Mouse (Mus musculus): ENCODE results near the gene Ube4b. TPM values are rescaled to one million over a fixed set of nuclear protein-coding genes. Genes with fewer than 3 reads are reported as not detected.

The Ube4b gene
- polyA plus RNA-seq, 1 experiment = 45.2 TPM

- WGBS = 82% methylated on average over 5 of the region's 5 CpGs
Measured at GRCm38 (mm10) chr4:149348963-149349362, 77.6 kb downstream of the Ube4b start.

GRCm38 (mm10) chr4:149345873-149346272 lies 80.7 kb downstream of the Ube4b start:
- no peak for DNase-seq (ENCODE audit: low read depth, low spot score)
- 77% methylated on average over 5 of the region's 5 CpGs for WGBS

More at GRCm38 (mm10) chr4:149348963-149349362, 77.6 kb downstream of the Ube4b start:
- DNase-seq (ENCODE audit: low read depth, low spot score) = no peak

- no peak for DNase-seq (ENCODE audit: low read depth, low spot score)
- 74% methylated on average over 8 of the region's 8 CpGs for WGBS
Measured at GRCm38 (mm10) chr4:149344311-149344710, 82.2 kb downstream of the Ube4b start.

- DNase-seq (ENCODE audit: low read depth, low spot score) = no peak
- 68% methylated on average over 2 of the region's 2 CpGs for WGBS
Measured at GRCm38 (mm10) chr4:149340680-149341079, 85.9 kb downstream of the Ube4b start.

DNA sequence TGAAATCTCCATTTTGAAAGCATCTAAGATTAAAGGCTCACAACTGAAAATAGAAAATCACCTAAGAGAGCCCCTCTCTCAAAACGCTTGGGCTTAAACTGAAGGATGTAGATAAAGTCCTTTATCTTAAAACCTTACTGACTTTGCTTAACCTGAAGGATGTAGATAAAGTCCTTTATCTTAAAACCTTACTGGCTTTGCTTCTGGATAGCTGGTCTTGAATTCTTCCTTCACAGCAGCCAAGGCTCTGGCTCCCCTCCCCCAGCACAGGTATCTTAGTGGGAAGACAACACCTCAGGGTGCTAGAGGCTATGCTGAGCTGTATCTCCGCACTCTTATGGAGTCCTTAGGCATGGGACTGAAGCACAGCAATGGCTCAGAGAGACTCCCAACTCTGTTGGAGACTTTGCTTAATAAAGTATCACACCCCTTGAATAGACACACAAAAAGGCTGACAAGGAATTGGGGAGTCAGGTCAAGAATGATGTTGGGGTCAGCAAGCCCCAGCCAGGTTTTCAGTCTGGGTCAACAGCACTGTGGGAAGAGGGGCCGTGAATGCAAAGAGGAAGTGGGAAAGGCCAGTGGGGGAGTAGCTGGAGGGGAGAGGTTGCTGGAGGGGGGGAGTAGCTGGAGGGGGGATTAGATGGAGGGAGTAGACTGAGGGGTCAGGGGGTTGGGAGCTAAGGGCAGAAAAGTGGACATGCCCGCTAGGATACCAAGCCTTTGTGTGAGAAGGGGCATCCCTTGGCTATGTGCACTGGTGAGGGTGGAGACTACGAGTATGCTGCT lies 86.9 kb downstream of the Ube4b start:
- 85% methylated on average over 5 of the region's 5 CpGs for WGBS
- no peak for DNase-seq (ENCODE audit: low read depth, low spot score)

GRCm38 (mm10) chr4:149338137-149338536 lies 88.4 kb downstream of the Ube4b start:
- DNase-seq (ENCODE audit: low read depth, low spot score) = no peak
- 79% methylated on average over 2 of the region's 2 CpGs for WGBS

GRCm38 (mm10) chr4:149337353-149337752 lies 89.2 kb downstream of the Ube4b start:
- no peak for DNase-seq (ENCODE audit: low read depth, low spot score)
- 82% methylated on average over 9 of the region's 9 CpGs for WGBS

- WGBS = 91% methylated on average over 7 of the region's 7 CpGs
Measured at GRCm38 (mm10) chr4:149336302-149336701, 90.2 kb downstream of the Ube4b start.

DNA sequence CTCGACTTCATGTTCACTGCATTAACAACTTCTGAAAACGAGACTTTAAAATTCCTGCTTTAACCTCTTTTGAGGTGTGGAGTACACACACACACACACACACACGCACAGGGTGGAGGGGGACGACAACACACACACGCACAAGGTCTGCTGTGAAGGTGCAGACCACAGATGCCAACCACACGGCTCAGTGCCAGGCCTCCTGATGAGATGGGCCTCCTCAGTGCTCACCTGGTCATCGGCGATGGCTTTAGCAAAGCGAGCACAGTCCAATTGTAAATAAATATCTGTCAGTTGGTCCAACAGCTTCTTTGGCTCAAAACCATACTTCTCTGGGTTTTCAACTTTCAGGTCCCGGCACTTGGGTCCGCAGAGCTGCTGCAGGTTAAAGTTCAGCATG lies 91.7 kb downstream of the Ube4b start:
- WGBS = 93% methylated on average over 11 of the region's 11 CpGs
- no peak for DNase-seq (ENCODE audit: low read depth, low spot score)

More at GRCm38 (mm10) chr4:149336302-149336701, 90.2 kb downstream of the Ube4b start:
- DNase-seq (ENCODE audit: low read depth, low spot score) = no peak

- WGBS = 93% methylated on average over 7 of the region's 7 CpGs
- no peak for DNase-seq (ENCODE audit: low read depth, low spot score)
Measured at GRCm38 (mm10) chr4:149332726-149333125, 93.8 kb downstream of the Ube4b start.

DNA sequence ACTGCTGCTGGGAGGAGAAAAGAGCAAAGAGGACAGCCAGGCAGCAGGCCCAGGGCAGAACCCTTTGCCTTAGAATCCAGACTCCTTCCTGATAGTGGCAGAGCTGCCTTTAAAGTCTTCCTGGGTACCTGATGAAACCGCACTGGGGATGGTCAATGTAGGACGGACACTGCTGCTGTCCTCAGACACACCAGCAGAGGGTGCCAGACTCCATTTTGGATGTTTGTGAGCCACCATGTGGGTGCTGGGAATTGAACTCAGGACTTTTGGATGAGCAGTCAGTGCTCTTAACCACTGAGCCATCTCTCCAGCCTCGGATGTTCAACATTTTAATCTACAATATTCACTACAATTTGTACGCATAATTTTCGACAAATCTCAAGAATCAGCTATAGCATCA lies 96.1 kb downstream of the Ube4b start:
- 94% methylated on average over 5 of the region's 5 CpGs for WGBS

GRCm38 (mm10) chr4:149328735-149329134 lies 97.8 kb downstream of the Ube4b start:
- no peak for DNase-seq (ENCODE audit: low read depth, low spot score)
- WGBS = 82% methylated on average over 4 of the region's 4 CpGs

More for the DNA sequence above, 96.1 kb downstream of the Ube4b start:
- DNase-seq (ENCODE audit: low read depth, low spot score) = no peak

- no peak for DNase-seq (ENCODE audit: low read depth, low spot score)
- 94% methylated on average over 7 of the region's 7 CpGs for WGBS
Measured at GRCm38 (mm10) chr4:149327281-149327680, 99.3 kb downstream of the Ube4b start.

DNA sequence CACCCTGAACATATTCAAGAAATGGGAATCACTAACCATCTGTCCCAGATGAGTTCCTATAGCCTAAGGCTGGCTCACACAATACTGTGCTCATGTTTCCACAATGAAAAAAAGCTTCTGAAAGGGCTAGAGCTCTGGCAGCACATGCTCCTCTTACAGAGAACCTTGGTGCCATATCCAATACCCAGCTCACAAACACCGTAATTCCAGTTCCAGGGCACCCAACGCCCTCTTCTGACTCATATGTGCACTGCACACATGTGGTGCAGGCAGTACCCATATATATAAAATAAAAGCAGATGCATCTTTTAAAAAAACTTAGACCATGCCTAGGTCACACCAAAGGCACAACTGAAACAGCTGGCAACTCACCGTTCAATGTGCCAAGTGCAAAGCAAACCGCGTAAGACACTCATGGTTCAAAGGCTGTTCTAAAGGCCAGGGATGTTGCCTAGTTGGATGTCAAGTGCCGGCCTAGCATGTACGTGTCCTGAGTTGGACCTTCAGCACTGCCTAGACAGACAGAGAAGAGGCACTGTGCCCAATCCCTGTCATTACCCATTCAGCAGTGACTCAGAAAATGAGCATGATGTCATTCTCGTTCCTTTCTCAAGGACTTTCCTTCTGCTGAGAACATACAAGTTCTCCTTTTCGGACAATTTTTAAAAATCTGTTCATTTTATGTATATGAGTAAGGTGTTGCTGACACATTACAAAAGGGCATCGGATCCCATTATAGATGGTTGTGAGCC lies 101.0 kb downstream of the Ube4b start:
- WGBS = 84% methylated on average over 10 of the region's 10 CpGs
- no peak for DNase-seq (ENCODE audit: low read depth, low spot score)

DNA sequence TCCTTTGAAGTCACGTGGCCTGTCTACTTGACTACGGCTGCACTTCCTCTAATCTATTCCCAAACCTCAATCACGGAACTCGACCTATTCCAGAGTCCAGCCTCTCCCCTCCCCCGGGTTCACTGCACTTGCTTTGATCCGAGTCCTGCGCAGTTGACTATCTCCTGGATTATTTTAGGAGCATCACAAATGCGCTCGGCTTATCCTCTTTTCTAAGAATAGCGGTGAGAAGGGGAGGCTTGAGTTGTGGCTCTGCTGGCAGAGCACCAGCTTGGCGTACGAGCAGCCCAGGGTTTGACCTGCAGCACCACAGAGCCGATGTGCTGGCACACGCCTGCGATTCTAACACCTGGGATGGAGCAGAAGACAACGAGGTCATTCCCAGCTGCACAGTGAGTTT lies 102.8 kb downstream of the Ube4b start:
- no peak for DNase-seq (ENCODE audit: low read depth, low spot score)
- 72% methylated on average over 16 of the region's 16 CpGs for WGBS

- 68% methylated on average over 6 of the region's 6 CpGs for WGBS
- DNase-seq (ENCODE audit: low read depth, low spot score) = no peak
Measured at GRCm38 (mm10) chr4:149322718-149323117, 103.8 kb downstream of the Ube4b start.

- no peak for DNase-seq (ENCODE audit: low read depth, low spot score)
- WGBS = 83% methylated on average over 4 of the region's 4 CpGs
Measured at GRCm38 (mm10) chr4:149322286-149322685, 104.3 kb downstream of the Ube4b start.

DNA sequence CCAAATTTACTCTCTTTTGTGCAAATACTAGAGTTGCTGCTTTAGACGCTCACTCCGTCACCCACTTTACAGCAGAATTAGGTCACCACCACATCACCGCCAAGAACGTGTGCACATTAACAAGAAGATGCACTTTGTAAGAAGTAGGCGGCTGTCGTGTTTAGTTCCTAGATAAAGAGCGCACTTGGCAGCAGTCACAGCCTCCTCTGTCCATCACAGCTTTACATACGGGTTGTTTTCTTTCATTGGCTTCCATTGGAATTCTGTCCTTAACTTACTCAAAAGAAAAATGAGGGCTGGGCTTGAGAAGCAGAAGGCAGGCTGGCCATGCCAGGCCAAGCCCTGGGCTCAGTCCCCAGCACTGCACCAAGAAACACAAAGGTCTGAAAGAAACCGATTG lies 107.5 kb downstream of the Ube4b start:
- 56% methylated on average over 9 of the region's 9 CpGs for WGBS
- no peak for DNase-seq (ENCODE audit: low read depth, low spot score)

- WGBS = 69% methylated on average over 5 of the region's 5 CpGs
- DNase-seq (ENCODE audit: low read depth, low spot score) = no peak
Measured at GRCm38 (mm10) chr4:149317387-149317786, 109.2 kb downstream of the Ube4b start.

DNA sequence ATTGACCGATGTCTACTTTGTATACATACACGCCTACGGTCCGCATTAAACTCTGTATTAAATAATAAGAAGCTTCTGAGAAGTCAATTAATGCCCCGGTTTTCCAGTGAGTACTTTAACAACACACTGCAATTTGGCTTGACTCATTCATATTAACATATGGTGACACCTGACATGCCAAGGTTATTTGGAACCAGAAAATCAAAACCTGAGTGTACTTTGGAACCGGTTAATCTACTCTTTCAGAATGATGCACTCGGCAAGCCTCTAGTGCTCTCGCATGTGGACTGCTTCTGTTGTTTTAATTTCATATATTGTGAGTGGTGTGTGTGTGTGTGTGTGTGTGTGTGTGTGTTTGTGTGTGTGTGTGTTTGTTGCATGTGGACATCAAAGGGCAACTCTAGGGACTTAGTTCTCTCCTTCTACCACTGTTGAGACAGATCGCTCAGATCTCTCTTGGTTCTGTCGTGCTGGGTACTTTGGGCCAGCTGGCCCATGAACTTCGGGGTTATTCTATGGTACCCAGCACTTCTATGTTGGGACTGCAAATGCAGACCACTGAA lies 112.2 kb downstream of the Ube4b start:
- 57% methylated on average over 11 of the region's 11 CpGs for WGBS
- no peak for DNase-seq (ENCODE audit: low read depth, low spot score)

Measured in large intestine, adult 2 months (tissue).